Mouse (Mus musculus) left cerebral cortex, postnatal 14 days (tissue): ENCODE measurements at regions not wholly inside any gene's neighbourhood (a gene's known extent, or its start where the extent isn't known, plus 50 kb on each side); places are given as distances from the start of the nearest gene placed in this dataset.

ENCODE experiments used
- DNase-seq, 2 experiments: peaks; one replicate each; pipeline ENCODE4 v3.0.0; 2021 to 2022; ENCODE audit warnings: low spot score in 2 of 2, mixed read lengths in 1 of 2
- intact Hi-C: fragments of 180-260 bp; cut with DNase I; formaldehyde crosslinking; loops from one replicate; pipeline ENCODE4 v1.15.1; 2025

DNA sequence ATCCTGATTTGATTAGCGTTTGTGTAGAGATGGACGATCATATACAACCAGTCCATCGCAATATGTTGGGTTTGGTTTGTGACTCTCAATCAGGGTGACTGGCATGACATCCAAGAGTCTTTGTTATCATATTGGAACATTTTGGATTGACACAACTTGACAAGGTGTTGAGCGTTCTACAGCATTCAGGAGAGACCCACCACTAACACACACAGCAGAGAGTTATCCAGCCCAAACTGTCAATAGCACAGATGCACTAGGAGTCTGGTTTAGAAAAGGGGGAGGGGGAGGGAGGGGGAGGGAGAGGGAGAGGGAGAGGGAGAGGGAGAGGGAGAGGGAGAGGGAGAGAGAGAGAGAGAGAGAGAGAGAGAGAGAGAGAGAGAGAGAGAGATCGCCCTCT is 144.5 kb downstream of the Psat1 start:
- no peak for DNase-seq
- intact Hi-C loops: loop anchor here (5.0 to 10.0 kb wide), 3 partner anchors 135 to 1818 kb away; no protein-coding TSS in a partner anchor

DNA sequence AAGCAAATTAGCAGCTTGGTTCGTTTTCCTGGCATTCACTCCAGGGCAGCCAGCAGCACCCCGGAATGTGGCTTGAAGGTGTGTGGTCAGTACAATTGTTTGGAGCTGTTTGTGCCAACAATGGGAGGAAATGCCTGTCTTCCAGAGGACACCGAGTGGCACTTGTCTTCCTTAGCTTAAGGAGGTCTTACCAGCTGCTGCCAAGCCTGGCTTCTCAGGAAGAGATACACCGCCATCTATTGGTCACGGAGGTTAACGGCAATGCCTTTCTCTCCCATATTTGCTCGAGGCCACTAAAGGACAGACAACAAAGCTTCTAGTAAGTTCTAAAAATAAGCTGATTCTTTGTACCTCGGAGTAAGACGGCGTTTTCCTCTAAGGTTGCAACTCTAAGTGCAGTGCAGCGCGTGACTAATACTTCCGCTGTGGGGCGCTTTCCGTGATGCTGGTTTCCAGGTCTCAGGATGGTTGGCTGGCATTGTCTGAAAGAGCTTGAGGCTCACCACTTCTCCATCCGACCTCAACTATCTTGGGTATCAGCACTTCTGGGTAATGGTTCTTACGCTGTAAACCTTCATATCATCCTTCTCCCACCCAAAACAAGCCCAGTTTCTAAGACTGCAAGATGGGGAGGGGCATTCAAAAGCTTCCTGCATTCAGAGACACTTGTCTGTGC is 145.2 kb downstream of the Psat1 start:
- peak; percentile 90 to 93 for DNase-seq
- intact Hi-C loops: loop anchor here (5.0 to 10.0 kb wide), 3 partner anchors 135 to 1817 kb away; no protein-coding TSS in a partner anchor

DNA sequence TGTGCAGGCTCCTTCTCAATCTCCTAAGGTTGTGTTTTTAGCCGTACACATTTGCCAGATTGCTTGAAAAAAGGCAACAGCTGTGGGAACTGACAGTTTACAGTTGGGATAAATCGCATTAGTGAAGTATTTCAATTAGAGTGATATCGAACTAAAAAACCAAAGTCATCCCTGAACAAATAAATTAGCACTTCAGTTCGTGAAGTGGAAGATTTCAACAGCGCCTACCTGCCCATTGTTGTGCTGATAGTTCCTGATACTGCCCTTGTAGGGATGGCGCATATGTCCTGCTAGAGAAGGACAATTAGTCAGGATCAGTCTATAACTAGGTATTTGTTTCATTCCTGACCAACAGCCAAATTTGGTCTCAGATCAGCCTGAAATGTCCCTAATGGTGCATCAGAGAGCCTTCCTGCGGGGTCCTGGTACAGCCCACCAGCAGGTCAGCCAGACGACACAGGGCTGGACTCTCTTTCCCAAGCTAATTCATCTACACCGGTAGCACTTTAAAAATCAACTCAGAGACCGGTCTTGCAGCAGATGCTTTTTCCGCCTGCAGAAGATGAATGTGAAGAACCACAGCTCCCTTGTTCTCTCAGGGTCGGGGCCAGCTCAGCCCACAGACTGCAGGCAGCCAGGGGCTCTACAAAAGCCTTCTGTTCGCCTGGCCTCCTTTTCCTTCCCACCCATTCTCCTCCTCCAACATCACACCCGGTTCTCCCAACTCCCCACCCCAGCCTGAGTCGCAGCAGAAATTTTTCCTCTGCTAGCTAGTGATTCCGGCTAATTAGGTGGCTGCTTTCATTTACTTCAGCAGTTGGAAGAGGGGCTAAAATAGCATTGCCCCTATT is 146.1 kb downstream of the Psat1 start:
- DNase-seq: peak; percentile 77 to 79
- intact Hi-C loops: loop anchor here (5.0 to 10.0 kb wide), 3 partner anchors 134 to 1816 kb away; no protein-coding TSS in a partner anchor

DNA sequence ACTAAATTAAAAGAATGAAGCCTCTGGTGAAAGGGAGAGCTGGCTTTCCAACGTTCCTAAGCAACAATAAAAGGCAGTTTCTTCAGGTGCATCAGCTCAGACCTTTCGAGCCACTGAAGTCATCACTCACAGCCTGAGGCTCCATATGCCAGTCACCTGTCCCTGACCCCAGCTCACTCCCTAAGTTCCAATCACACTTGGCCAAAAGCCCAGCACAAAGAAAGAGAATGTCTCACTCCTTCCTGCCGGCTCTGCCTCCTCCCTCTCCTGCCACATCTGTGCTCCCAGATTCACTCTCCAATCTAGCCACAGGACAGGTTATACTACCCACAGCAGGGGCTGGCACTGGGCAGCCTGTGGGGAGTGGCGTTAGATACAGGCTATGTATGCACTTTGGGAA is 150.7 kb downstream of the Psat1 start:
- DNase-seq: no peak
- intact Hi-C loops: no loop called here

DNA sequence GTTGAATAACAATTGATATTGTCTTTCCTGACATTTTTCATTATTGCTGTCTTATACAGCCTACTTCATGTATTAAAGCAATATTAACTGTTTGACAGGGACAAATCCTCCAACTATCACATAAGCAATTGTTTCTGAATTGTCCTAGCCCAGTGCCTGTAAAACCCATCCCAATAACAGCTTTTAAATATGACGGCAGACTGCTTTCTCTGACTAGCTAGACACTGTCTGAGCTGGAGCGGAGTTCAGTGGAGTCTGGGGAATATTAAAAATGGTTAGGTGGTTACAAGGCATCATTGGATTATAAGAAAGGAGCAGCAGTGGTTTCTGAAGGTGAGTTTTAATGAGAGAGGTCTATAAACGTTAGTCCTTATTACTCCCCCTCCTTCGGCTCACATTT is 155.2 kb downstream of the Psat1 start:
- no peak for DNase-seq
- intact Hi-C loops: no loop called here

DNA sequence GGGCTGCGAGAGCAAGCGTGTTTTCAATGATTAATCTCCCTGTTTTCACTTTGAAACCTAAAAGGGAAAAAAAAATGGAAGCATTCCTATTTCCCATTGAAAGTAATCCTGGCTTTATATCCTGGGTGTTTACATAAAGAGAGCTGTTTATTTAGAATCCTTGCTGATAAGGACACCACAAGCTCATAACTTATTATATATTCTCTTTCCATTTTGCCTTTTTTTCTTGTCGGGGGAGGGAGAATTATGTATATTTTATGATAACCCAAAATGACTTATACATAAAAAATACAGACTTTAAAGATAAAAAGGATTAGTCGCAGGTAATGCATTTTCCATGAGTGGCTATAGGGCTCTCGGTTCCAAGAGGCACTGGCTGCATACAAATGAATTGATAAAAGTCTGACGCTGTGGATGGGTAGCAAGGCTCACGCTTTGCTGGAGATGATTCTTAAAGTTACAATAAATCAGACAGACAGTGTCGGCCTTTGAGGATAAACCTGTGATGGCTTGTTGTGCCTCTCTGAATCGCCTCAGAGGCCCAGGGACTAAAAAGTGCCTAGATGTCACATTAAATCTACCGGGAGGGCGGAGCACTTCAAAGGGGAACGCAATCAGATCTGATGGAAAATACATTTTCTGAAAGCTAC is 155.7 kb downstream of the Psat1 start:
- intact Hi-C loops: no loop called here
- DNase-seq: no peak

DNA sequence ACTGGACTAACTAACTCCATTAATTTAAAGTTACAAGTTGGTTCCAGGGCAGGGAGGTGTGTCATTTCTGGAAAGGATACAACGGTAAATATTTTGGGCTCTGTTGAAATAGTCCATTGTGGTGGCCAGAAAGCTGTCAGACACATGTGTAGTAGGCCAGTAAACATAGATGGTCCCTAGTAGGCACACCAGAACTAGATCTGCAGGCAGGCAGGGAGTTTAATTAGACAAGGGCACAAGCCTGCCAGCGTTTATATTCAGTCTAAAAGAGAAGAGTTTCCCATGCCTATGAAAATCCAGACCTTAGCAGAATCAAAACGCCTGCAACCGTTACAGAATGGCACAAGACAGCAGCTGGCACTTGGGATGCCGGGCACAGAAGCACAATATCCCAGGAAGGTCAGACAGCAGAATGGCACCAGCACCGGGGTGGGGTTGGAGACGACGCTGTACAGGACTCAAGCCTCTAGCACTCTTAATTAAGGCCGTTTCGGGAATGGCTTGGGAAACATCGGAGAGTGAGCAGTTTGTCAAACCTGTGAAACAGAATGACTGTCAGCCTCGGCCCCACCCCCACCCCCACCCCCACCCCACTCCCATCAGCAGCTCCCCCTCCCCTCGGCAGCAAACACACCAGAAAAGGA is 156.4 kb downstream of the Psat1 start:
- intact Hi-C loops: no loop called here
- DNase-seq: no peak

DNA sequence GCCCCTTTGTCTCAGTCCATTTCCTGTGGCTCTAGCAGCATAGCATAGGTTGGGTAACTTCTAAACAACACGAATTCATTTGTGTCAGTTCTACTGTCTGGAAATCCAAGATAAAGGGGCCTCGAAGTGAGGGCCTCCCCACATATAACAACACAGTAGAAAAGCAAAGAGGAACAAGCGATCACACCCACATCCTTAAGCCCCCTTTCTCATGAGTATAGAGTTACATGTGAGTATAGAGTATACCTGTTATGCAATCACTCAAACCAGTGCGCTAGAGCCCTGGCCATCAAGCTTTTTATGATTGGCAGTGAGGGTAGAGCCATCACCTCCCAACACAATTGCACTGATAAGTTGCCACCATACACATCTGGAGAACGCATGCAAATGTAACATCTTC is 157.4 kb downstream of the Psat1 start:
- no peak for DNase-seq
- intact Hi-C loops: no loop called here

DNA sequence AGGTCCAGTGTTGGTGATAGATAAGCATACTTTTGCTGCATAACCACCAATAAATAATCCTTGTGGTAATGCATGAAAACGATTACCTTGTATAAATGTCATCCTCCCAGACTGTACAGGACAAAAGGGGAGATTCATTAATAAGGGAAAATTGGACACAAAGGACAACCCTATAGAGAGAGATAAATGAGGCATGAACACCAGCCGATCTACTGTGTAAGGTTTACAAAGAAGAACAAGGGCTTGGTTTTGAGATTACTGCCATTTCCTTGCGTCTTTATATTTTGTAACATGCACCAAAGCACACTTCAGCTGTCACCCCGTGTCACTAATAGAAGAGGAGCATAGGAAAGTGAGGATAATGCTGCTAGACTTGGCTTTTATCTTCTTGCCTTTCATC is 162.5 kb downstream of the Psat1 start:
- intact Hi-C loops: no loop called here

DNA sequence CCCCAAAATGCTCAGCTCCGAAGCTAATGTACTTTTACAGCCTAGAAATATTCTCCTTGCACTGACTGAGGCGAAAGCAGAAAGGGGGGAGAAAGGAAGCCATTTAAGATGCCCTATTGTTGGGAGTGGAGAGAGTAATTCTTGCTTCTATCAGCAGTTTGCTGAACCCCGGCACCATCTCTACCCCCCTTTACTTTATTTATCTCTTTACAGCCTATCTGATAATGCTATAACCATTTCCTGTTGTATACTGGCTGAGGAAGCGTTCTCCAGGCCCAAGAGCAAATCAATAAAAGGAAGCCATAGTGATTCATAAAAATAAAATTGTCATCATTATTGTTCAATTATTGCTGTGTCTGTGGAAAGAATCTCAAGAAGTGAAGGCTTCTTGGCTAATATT is 177.5 kb downstream of the Psat1 start:
- intact Hi-C loops: no loop called here
- no peak for DNase-seq

More for the DNA sequence above, 162.5 kb downstream of the Psat1 start:
- DNase-seq: no peak

DNA sequence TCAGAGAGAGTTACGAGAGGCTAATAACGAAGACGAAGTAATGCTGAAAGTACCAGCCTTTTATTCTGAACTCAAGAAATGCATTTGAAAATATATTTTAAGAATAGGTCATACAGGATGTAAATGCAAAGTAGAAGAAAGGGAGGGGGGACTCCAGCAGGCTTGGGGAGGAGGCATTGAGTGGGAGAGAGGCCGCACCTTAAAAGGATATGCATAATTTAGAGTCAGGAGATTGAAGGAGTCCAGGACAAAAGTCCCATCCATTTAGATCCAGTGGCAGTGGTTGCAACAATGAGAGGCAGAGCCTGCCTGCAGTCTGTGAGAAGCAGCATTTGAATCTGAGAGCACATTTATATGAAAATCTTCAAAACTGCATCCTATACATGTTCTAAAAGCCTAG is 186.1 kb downstream of the Psat1 start:
- intact Hi-C loops: no loop called here

DNA sequence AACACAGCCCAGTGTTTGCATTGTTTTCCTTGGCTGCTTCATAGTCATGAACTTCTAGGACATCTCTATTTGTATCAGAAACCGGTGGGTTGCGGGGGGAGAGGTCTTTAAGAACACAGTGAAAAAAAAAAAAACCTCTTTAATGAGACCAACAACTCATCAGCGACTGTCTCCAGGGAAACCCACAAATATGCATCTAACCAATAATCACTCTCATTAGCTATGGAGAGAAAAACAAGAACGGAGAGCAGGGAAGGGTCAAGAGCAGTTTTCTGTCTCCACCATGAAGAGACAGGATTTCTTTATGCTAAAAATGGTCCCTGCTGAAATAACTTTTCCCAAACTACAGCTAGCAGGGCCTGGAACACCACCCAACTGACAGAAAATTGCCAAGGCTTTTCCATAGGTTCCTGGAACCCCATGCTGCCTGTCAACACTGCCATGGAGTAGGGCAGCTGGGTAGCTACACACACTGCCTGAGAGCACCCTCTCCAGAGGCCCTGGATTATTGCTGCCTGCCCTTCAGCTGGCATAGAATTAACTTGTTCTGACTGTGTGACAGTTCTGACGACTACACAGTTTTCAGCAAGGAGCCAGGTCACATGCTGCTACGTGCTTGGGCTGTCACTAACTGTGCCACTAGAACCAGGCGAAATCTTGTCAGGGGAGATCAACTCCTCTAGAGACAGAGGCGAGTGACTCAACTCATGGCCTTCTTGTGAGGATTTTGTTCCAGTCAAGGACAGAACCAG is 201.9 kb downstream of the Psat1 start:
- no peak for DNase-seq
- intact Hi-C loops: no loop called here

More for the DNA sequence above, 186.1 kb downstream of the Psat1 start:
- no peak for DNase-seq

DNA sequence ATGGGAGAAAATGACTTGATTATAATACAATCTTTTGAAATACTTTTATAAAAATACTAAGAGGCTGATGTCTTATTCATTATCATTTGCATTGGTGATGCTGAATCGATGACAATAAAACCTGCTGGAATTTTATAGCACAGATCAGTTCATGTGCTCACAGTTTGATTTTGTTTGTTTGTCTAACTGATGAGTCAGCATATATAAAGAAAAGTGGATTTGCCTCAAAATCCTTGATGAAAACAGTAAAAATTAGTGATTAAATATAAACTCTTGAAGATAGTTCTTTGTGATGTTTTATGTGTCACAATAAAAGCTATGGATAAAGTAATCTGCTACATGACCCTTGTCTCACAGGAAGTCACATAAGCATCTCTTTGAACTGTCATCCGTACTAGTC is 210.9 kb downstream of the Psat1 start:
- DNase-seq: no peak
- intact Hi-C loops: no loop called here

DNA sequence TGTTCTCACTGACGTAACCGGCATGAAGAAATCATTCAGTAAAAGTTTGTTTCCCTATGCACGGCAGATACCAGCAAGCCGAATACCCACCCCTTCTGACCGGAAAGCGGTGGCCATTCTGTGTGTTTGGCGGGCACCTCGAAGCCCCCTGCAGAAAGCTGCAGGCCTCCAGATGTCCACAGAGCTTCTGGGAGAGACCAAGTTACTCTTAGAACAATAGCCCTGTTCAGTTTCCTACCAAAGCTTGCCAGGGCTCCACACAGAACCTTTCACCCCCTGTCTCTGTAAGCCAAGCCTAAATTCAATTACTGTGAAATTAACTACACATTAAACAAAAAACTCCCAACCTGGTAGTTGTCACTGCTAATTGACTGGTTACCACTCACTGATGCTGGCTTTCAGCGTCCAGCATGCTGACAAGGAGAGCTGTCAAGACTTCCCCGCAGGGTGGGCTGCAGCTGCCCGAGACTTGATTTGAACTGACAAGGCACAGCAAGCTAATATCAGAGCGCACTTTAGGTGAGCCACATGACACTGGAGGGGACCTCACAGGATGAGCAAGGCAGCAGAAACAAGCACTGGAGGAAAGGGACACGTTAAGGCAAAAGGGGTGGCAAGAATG is 220.2 kb downstream of the Psat1 start:
- intact Hi-C loops: no loop called here
- DNase-seq: no peak

DNA sequence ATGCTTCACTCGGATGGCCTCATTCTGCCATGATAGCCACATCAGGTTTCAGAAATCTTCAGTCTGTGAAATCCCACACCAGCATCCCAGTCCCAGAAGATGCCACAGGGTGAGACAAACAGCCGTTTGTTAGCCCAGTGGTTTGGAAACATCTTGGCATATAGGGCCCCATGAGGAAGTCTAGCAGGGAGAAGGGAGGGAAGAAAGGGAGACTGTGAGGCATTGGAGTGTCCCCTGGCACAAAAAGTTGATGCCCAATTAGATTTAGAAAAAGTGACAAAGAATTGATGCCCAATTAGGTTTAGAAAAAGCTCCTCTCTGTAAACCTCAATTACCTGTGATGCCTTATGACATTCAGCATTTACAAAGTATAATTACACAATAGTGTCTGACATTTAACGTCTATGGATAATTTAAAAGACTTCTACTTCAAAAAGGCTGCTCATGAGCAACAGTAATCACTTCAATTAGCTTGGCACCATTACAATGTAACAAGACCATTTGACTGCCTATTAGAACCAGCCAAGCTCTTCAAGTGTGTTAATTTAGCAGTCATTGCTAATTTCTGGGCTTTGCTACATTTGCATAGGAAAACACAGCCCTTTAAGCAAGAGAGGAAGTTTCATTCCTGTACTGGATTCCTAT is 254.6 kb downstream of the Psat1 start:
- DNase-seq: peak in 1 of 2 experiments; percentile 15
- intact Hi-C loops: no loop called here

DNA sequence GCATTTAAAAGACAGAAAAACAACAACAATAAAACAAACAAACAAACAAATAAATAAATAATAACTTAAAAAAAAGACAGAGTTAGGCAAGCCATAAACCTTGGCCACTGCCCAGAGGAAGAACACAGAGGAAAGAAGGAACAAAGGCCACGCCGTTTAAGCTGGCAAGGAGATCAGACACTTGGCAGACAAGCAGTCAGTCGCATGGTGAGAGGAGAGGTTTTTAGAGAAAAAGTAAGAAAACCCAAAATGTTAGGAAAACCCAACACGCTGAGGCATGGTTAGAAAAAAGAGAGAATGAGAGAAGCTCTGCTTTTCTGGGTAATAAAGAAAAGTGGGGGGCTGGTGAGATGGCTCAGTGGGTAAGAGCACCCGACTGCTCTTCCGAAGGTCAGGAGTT is 277.1 kb downstream of the Psat1 start:
- intact Hi-C loops: loop anchor here (5.0 kb wide), 1 partner anchor 132 kb away; no protein-coding TSS in a partner anchor
- DNase-seq: peak in 1 of 2 experiments; percentile 11

DNA sequence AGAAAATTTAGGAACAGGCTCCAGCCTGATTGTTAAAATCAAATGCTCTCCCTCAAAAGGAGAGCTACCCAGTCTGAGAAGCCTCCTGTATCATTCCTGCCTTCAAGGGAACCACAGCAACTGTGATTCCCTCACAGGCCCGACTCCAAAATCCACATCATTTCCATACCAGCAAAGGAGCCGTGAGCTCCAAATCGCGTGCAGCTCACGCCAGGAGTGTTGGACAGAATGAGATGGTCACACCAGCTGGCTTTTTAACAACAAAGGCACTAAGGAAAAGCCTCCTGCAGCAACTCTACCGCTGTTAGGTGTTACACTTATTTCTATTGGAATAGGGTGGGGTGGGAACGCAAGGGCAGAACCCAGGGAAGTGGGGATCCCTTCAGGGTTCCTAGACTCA is 277.6 kb downstream of the Psat1 start:
- intact Hi-C loops: loop anchor here (5.0 kb wide), 1 partner anchor 133 kb away; no protein-coding TSS in a partner anchor
- no peak for DNase-seq

DNA sequence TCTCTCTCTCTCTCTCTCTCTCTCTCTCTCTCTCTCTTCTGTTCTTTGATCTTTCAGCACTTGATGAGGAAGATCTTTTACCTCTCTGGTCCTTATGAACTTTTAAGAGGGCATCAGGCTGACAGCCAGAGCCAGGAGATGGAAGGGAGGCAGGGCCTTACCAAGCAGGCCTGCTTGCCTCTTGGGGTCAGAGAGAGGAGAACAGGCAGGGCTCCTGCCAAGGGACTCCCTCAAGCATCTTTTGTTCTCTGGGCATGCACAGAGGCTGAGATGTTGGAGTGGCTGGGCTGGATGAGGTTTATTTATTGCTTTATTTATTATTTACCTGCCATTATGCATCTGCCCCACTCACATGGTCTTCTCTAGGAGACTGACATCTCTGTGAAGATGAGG is 278.5 kb downstream of the Psat1 start:
- intact Hi-C loops: loop anchor here (5.0 kb wide), 1 partner anchor 134 kb away; no protein-coding TSS in a partner anchor
- DNase-seq: no peak
